8 mouse cellular contexts compared by ENCODE assay signal in genomic region chr11:121259160-121260100, GRCm38 (mm10). TPM values are rescaled to one million over a fixed set of nuclear protein-coding genes. Genes with fewer than 3 reads are reported as not detected.
DNase-seq lines count a peak whose midpoint lies in the region; ATAC-seq lines count a peak whose summit lies in the region.

Gene Foxk2 (plus strand): TSS chr11:121259990.

- under 1% methylated on average over 50 of the region's 91 CpGs for WGBS in embryonic facial prominence, embryonic 14.5 days
- WGBS in kidney, embryonic 14.5 days: under 1% methylated on average over 72 of the region's 91 CpGs
- under 1% methylated on average over 89 of the region's 91 CpGs for WGBS in limb, embryonic 15.5 days

- peak; percentile 79 for DNase-seq in 3T3-L1 (ENCODE audit: low read depth, low spot score)
- peak; percentile 71 to 81 for DNase-seq in adrenal gland, postnatal 4 days (ENCODE audit: low spot score in 2 of 2)
- peak; percentile 96 for DNase-seq in embryonic facial prominence, embryonic 14.5 days (ENCODE audit: low spot score)
- DNase-seq in heart, adult 8-10 months (ENCODE audit: low spot score): peak; percentile 84
- DNase-seq in monocyte, adult 2 months (ENCODE audit: low read depth in 1 of 2, low spot score in 2 of 2): peak; percentile 43 to 73
- peak; percentile 90 for DNase-seq in spleen, postnatal 36 days (ENCODE audit: low spot score in 2 of 2)

- peaks cover 9% of the 10 kb centered on the region for H3K4me1 ChIP-seq in embryonic facial prominence, embryonic 14.5 days (ENCODE audit: control insufficient read depth, insufficient read depth, low read length)
- H3K4me1 ChIP-seq in kidney, embryonic 14.5 days (ENCODE audit: control insufficient read depth, insufficient read depth, low read length): peaks cover 20% of the 10 kb centered on the region
- H3K4me1 ChIP-seq in limb, embryonic 15.5 days: peaks cover 16% of the 10 kb centered on the region

- H3K4me3 ChIP-seq in embryonic facial prominence, embryonic 14.5 days (ENCODE audit: low read depth, low read length): peak within 1 kb of the TSS; percentile 96
- peak within 1 kb of the TSS; percentile 84 for H3K4me3 ChIP-seq in kidney, embryonic 14.5 days (ENCODE audit: low read length)
- H3K4me3 ChIP-seq in limb, embryonic 15.5 days: peak within 1 kb of the TSS; percentile 94

- H3K36me3 ChIP-seq in embryonic facial prominence, embryonic 14.5 days (ENCODE audit: control insufficient read depth, insufficient read depth, low read length): peaks cover 37% of the 10 kb centered on the region
- H3K36me3 ChIP-seq in kidney, embryonic 14.5 days (ENCODE audit: control insufficient read depth, insufficient read depth, low read length): peaks cover 34% of the 10 kb centered on the region
- H3K36me3 ChIP-seq in limb, embryonic 15.5 days: peaks cover 42% of the 10 kb centered on the region

- peak within 1 kb of the TSS; percentile 85 for H3K27ac ChIP-seq in embryonic facial prominence, embryonic 14.5 days (replicated peaks; ENCODE audit: low read depth, low read length)
- peak within 1 kb of the TSS; percentile 76 for H3K27ac ChIP-seq in kidney, embryonic 14.5 days (ENCODE audit: low read depth, low read length)
- H3K27ac ChIP-seq in limb, embryonic 15.5 days: peak within 1 kb of the TSS; percentile 87

- peak within 1 kb of the TSS; percentile 95 for H3K9ac ChIP-seq in embryonic facial prominence, embryonic 14.5 days (ENCODE audit: low read depth, low read length)
- peak within 1 kb of the TSS; percentile 93 for H3K9ac ChIP-seq in kidney, embryonic 14.5 days (ENCODE audit: low read depth, low read length)
- peak within 1 kb of the TSS; percentile 93 for H3K9ac ChIP-seq in limb, embryonic 15.5 days

- H3K4me2 ChIP-seq in embryonic facial prominence, embryonic 14.5 days (ENCODE audit: low read depth, low read length): peak within 1 kb of the TSS; percentile 91
- peak within 1 kb of the TSS; percentile 93 for H3K4me2 ChIP-seq in kidney, embryonic 14.5 days (replicated peaks; ENCODE audit: low read depth, low read length)
- H3K4me2 ChIP-seq in limb, embryonic 15.5 days: peak within 1 kb of the TSS; percentile 83

- H3K27me3 ChIP-seq in embryonic facial prominence, embryonic 14.5 days (replicated peaks; ENCODE audit: control insufficient read depth, insufficient read depth, low read length): no peaks in the 10 kb centered on the region
- no peaks in the 10 kb centered on the region for H3K27me3 ChIP-seq in kidney, embryonic 14.5 days (ENCODE audit: control insufficient read depth, insufficient read depth, low read length)
- H3K27me3 ChIP-seq in limb, embryonic 15.5 days: no peaks in the 10 kb centered on the region

- no peaks in the 10 kb centered on the region for H3K9me3 ChIP-seq in embryonic facial prominence, embryonic 14.5 days (ENCODE audit: control insufficient read depth, low read length)
- no peaks in the 10 kb centered on the region for H3K9me3 ChIP-seq in kidney, embryonic 14.5 days (ENCODE audit: control insufficient read depth, low read length)
- no peaks in the 10 kb centered on the region for H3K9me3 ChIP-seq in limb, embryonic 15.5 days

- peak; percentile 99 for ATAC-seq in embryonic facial prominence, embryonic 14.5 days (ENCODE audit: low read depth)
- peak; percentile 99 for ATAC-seq in kidney, embryonic 14.5 days (ENCODE audit: low FRiP score, low TSS enrichment)
- peak; percentile 95 for ATAC-seq in limb, embryonic 15.5 days (ENCODE audit: insufficient number of reproducible peaks, low FRiP score, low TSS enrichment, low read depth)

RNA-seq across cellular contexts. Expression of gene Foxk2, which starts in this region (rescaled TPM):
- total RNA-seq in adrenal gland, postnatal 4 days (2021): 10 to 100 TPM; 32.7 to 36.7 TPM
- polyA plus RNA-seq in embryonic facial prominence, embryonic 14.5 days (2014; fragmentation: Nextera tagmentation; extraction: Ambion mirVana): 9.9 and 10.2 TPM in 2 replicates
- 10 to 100 TPM; 16.2 to 23.1 (median 18.9) TPM for total RNA-seq in heart, adult 8-10 months (2022)
- polyA plus RNA-seq in kidney, embryonic 14.5 days (2014; fragmentation: Nextera tagmentation; extraction: Ambion mirVana): 10.5 and 10.8 TPM in 2 replicates
- 6.2 and 7.2 TPM in 2 replicates for polyA plus RNA-seq in limb, embryonic 15.5 days (2015; fragmentation: Nextera tagmentation; extraction: Ambion mirVana)

Comparison
In these comparisons a context has a peak if more than half of its experiments do, and no peak if none do; other contexts are left out.
1. Peak in every context shown above with its lines: DNase-seq, ATAC-seq, H3K4me3 ChIP-seq and H3K27ac ChIP-seq.